Mouse (Mus musculus) intestine, embryonic 16.5 days (tissue): ENCODE data around the gene Agtr1a. TPM values are rescaled to one million over a fixed set of nuclear protein-coding genes. Genes with fewer than 3 reads are reported as not detected.

Source experiments
- ATAC-seq: fragments of 200-750 bp; cut with Nextera tagmentation; 2 replicates; pipeline ENCODE4 v1.8.0; 2017; ENCODE audit warnings: moderate TSS enrichment, moderate library complexity
- H3K27ac ChIP-seq: fragments of 300-500 bp; sonication (generic); 2 replicates; pipeline ENCODE4 v1.5.1; 2014; ENCODE audit warnings: mild to moderate bottlenecking, low read length
- H3K27me3 ChIP-seq: fragments of 300-500 bp; sonication (generic); replicated peaks from 2 replicates; pipeline ENCODE4 v1.6.1; 2014; ENCODE audit warnings: low read length, control low read depth, mixed read lengths; ENCODE audit not compliant: control insufficient read depth, insufficient read depth
- H3K36me3 ChIP-seq: fragments of 300-500 bp; sonication (generic); 2 replicates; pipeline ENCODE4 v1.6.1; 2014; ENCODE audit warnings: low read length, control low read depth; ENCODE audit not compliant: control insufficient read depth, insufficient read depth
- H3K4me1 ChIP-seq: fragments of 300-500 bp; sonication (generic); 2 replicates; pipeline ENCODE4 v1.6.1; 2014; ENCODE audit warnings: low read length, control low read depth, mixed read lengths; ENCODE audit not compliant: control insufficient read depth, insufficient read depth
- H3K4me2 ChIP-seq: fragments of 300-500 bp; sonication (generic); 2 replicates; pipeline ENCODE4 v1.6.1; 2014; ENCODE audit warnings: low read depth, low read length, control low read depth
- H3K4me3 ChIP-seq: fragments of 300-500 bp; sonication (generic); 2 replicates; pipeline ENCODE4 v1.5.1; 2014; ENCODE audit warnings: mild to moderate bottlenecking, low read length
- H3K9ac ChIP-seq: fragments of 300-500 bp; sonication (generic); 2 replicates; pipeline ENCODE4 v1.6.1; 2014; ENCODE audit warnings: low read depth, low read length
- H3K9me3 ChIP-seq: fragments of 300-500 bp; sonication (generic); 2 replicates; pipeline ENCODE4 v1.6.1; 2016; ENCODE audit warnings: low read length, control low read depth; ENCODE audit not compliant: control insufficient read depth
- WGBS: fragments of 180-500 bp; shearing (Covaris S2); extraction: QIAGEN DNeasy Blood & Tissue Kit; methylation state at CpG from one replicate; pipeline ENCODE4 v1.1.7; 2014; 5-methylcytosine and 5-hydroxymethylcytosine counted together
- polyA plus RNA-seq: library from polyadenylated mRNA; unstranded; fragments of >200 nt; fragmentation: Nextera tagmentation; extraction: Ambion mirVana; gene quantifications from 2 replicates; pipeline ENCODE4 v1.2.1, GENCODE M21; 2015

The Agtr1a gene
- polyA plus RNA-seq, 1 experiment from 2014 or later, result 3.2 TPM

- H3K4me3 ChIP-seq, result no peak overlapping the region
- peaks cover 6% of the 10 kb centered on the region; the same call in 1 of the 2 replicates for H3K4me1 ChIP-seq
- H3K4me2 ChIP-seq, result no peak overlapping the region
- no peak for ATAC-seq
- H3K27ac ChIP-seq, result no peak overlapping the region
- no peak overlapping the region for H3K9ac ChIP-seq
- no peaks in the 10 kb centered on the region for H3K27me3 ChIP-seq
- H3K36me3 ChIP-seq, result no peaks in the 10 kb centered on the region
- no peaks in the 10 kb centered on the region for H3K9me3 ChIP-seq
- 77% methylated on average over 5 of the region's 5 CpGs for WGBS
Measured at GRCm38 (mm10) chr13:30338576-30338975, 2.3 kb downstream of the Agtr1a start.

DNA sequence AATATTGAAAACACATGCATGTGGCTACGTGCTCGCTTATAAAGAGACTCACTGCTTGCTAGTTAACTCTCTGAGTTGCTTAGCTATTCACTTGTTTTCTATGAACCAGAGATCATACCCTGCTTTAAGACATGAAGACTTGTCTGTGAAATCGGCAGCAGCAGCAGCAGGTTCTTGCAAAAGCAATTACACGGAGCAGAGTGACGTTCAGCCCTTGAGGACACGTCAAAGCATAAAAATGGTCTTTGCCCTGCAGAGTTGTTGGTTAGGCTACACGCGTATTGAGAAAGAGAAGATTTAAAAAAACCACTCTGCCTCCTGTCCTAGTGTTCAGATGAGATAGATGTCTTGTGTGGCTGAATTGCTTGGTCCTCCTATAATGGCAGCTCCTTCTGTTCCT, 3.7 kb downstream of the Agtr1a start:
- H3K4me3 ChIP-seq, result no peak overlapping the region
- no peak for ATAC-seq
- no peak overlapping the region for H3K4me2 ChIP-seq
- no peaks in the 10 kb centered on the region for H3K36me3 ChIP-seq
- WGBS, result 68% methylated on average over 8 of the region's 8 CpGs
- peaks cover 6% of the 10 kb centered on the region; the same call in 1 of the 2 replicates for H3K4me1 ChIP-seq
- no peak overlapping the region for H3K27ac ChIP-seq
- H3K9ac ChIP-seq, result no peak overlapping the region
- no peaks in the 10 kb centered on the region for H3K9me3 ChIP-seq
- H3K27me3 ChIP-seq, result no peaks in the 10 kb centered on the region

- H3K4me1 ChIP-seq, result no peaks in the 10 kb centered on the region
- H3K4me2 ChIP-seq, result no peak overlapping the region
- H3K9me3 ChIP-seq, result no peaks in the 10 kb centered on the region
- H3K36me3 ChIP-seq, result no peaks in the 10 kb centered on the region
- H3K27ac ChIP-seq, result no peak overlapping the region
- ATAC-seq, result no peak
- H3K27me3 ChIP-seq, result no peaks in the 10 kb centered on the region
- H3K4me3 ChIP-seq, result no peak overlapping the region
- no peak overlapping the region for H3K9ac ChIP-seq
- WGBS, result 73% methylated on average over 19 of the region's 19 CpGs
Measured at GRCm38 (mm10) chr13:30341987-30342898, 6.0 kb downstream of the Agtr1a start.

DNA sequence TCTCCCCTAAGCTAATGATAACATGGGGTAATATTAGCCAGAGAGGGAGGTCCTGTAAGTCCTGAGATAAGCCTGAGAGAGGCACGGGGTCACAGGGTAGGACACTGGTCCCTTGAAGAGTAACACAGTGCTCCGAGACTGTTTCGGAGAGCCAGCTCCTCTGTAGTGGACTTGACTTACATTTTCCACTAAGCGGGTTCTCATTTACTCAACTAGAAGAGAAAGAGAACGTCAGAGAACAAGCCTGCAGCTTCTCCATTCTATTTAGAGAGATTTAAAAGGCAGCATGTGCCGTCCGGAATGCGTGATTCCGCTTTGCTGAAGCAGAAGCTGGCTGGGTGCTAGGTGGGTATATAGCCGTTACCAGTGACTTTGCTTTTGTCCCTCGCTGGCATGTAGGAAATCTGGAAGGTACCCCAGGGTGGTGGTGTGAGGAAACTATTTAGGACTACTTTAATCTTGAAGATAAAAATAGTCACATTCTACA, 9.2 kb downstream of the Agtr1a start:
- H3K9me3 ChIP-seq, result no peaks in the 10 kb centered on the region
- H3K4me1 ChIP-seq, result no peaks in the 10 kb centered on the region
- no peak overlapping the region for H3K27ac ChIP-seq
- H3K4me3 ChIP-seq, result no peak overlapping the region
- H3K4me2 ChIP-seq, result no peak overlapping the region
- no peaks in the 10 kb centered on the region for H3K27me3 ChIP-seq
- 83% methylated on average over 11 of the region's 11 CpGs for WGBS
- H3K36me3 ChIP-seq, result no peaks in the 10 kb centered on the region
- no peak overlapping the region for H3K9ac ChIP-seq
- no peak for ATAC-seq

- ATAC-seq, result no peak
- H3K4me2 ChIP-seq, result no peak overlapping the region
- no peak overlapping the region for H3K4me3 ChIP-seq
- no peaks in the 10 kb centered on the region for H3K9me3 ChIP-seq
- H3K9ac ChIP-seq, result no peak overlapping the region
- H3K27ac ChIP-seq, result no peak overlapping the region
- H3K36me3 ChIP-seq, result no peaks in the 10 kb centered on the region
- H3K27me3 ChIP-seq, result no peaks in the 10 kb centered on the region
- WGBS, result 68% methylated on average over 4 of the region's 4 CpGs
- no peaks in the 10 kb centered on the region for H3K4me1 ChIP-seq
Measured at GRCm38 (mm10) chr13:30346881-30347280, 10.6 kb downstream of the Agtr1a start.

DNA sequence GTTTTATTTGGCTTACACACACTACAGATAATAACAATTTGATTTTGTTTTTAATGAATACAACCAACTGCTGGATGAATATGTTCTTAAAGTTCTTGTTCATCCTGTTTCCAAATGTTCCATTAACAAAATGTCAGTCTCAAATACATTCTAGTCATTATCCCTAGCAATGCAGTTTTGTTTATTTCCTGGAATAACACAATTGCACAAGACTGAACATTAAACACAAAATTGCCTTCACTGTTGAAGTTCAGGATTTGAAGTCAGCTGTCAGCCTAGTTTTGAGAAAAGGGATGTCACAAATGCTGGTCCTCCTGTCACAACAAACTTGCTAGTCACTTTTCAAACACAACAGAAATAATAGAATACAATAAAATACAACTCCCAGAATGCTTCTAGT, 12.1 kb downstream of the Agtr1a start:
- H3K36me3 ChIP-seq, result no peaks in the 10 kb centered on the region
- H3K9ac ChIP-seq, result no peak overlapping the region
- ATAC-seq, result no peak
- no peaks in the 10 kb centered on the region for H3K27me3 ChIP-seq
- no peak overlapping the region for H3K4me2 ChIP-seq
- no peak overlapping the region for H3K4me3 ChIP-seq
- no peaks in the 10 kb centered on the region for H3K9me3 ChIP-seq
- no peaks in the 10 kb centered on the region for H3K4me1 ChIP-seq
- H3K27ac ChIP-seq, result no peak overlapping the region

DNA sequence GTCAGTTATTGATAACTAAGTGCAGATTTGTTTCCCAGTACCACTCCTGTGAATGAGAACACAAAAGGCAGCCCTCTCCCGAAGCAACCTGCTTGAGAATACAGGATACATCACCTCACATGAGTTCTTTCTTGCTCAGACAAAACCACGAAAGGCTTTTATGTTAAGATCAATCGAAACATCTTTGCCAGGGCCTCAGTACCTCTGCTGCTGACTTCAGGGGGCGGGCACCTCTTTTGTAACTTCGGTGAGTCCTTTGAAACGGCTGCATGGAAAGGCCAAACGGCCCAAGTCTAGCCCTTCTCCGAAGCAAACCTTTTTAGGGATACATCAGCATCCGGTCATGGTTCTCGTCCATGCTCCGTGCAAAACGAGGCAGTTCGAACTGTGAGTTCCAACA, 15.7 kb downstream of the Agtr1a start:
- 78% methylated on average over 13 of the region's 13 CpGs for WGBS
- Histone ChIP-seq H3K36me3 (no peaks in the 10 kb centered on the region), H3K9me3 (no peaks in the 10 kb centered on the region), H3K9ac (no peak overlapping the region), H3K27ac (no peak overlapping the region), H3K27me3 (no peaks in the 10 kb centered on the region), H3K4me3 (no peak overlapping the region), H3K4me2 (no peak overlapping the region), H3K4me1 (no peaks in the 10 kb centered on the region)
- no peak for ATAC-seq

DNA sequence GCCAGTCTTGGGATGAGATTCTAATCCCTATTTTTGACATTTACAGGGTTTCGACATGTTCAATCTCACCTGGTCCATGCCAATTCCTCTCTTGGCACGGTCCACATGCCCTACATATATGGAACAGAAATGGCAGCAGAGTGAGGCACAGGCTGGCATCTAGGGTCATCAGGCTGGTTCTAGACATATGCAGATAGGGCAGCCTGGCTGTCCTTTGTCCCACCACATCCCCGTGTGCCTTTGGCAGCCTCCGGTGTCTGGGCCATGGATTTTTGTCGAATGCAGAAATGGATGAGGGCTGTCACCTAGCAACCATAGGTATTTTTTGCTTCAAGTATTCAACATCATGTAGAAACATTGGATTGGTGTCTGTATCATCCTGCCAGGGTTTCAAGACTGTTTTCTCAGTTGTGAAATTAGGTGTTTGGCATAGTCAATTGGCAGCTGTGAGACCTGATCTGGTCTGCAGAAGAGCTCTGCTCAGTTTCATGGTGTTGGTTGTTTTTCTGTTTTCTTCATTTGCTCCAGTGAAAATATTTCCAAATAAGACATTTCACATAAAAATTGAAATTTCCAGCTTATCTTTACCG, 18.8 kb downstream of the Agtr1a start:
- WGBS, result 94% methylated on average over 6 of the region's 6 CpGs
- H3K36me3 ChIP-seq, result no peaks in the 10 kb centered on the region
- H3K4me3 ChIP-seq, result no peak overlapping the region
- no peaks in the 10 kb centered on the region for H3K27me3 ChIP-seq
- no peak for ATAC-seq
- H3K4me1 ChIP-seq, result no peaks in the 10 kb centered on the region
- H3K4me2 ChIP-seq, result no peak overlapping the region
- H3K9ac ChIP-seq, result no peak overlapping the region
- H3K9me3 ChIP-seq, result no peaks in the 10 kb centered on the region
- H3K27ac ChIP-seq, result no peak overlapping the region

DNA sequence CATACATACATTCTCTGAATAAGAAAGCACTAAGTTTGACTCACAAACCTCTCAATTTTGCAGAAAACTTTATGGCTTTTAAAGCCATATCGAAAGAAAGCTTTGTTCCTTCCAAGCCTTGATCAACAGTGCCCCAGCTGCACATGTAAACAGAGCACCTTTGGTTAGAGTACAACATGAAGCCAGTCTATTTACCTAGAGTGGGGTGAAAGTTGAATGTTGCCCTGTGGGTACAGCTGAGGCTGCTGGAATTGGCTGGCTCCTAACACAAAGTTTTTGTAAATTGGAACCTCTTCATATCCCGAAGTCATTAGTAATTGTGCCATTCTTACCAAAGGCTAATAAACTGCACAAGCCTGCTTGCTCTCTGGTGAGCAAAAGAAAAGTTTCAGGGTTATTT, 19.7 kb downstream of the Agtr1a start:
- H3K27ac ChIP-seq, result no peak overlapping the region
- no peak overlapping the region for H3K9ac ChIP-seq
- H3K27me3 ChIP-seq, result no peaks in the 10 kb centered on the region
- H3K4me1 ChIP-seq, result 0 out of 2 replicates have a peak, but pooled peaks cover 3% of the 10 kb centered on the region
- no peaks in the 10 kb centered on the region for H3K9me3 ChIP-seq
- H3K4me2 ChIP-seq, result no peak overlapping the region
- ATAC-seq, result no peak
- H3K36me3 ChIP-seq, result no peaks in the 10 kb centered on the region
- H3K4me3 ChIP-seq, result no peak overlapping the region
- 76% methylated on average over 2 of the region's 2 CpGs for WGBS
